Mouse (Mus musculus): ENCODE results near the gene Trmt1. TPM values are rescaled to one million over a fixed set of nuclear protein-coding genes. Genes with fewer than 3 reads are reported as not detected.

The Trmt1 gene
- total RNA-seq, 4 experiments from 2014 or later: 91.6 to 133 (median 103) TPM

DNA sequence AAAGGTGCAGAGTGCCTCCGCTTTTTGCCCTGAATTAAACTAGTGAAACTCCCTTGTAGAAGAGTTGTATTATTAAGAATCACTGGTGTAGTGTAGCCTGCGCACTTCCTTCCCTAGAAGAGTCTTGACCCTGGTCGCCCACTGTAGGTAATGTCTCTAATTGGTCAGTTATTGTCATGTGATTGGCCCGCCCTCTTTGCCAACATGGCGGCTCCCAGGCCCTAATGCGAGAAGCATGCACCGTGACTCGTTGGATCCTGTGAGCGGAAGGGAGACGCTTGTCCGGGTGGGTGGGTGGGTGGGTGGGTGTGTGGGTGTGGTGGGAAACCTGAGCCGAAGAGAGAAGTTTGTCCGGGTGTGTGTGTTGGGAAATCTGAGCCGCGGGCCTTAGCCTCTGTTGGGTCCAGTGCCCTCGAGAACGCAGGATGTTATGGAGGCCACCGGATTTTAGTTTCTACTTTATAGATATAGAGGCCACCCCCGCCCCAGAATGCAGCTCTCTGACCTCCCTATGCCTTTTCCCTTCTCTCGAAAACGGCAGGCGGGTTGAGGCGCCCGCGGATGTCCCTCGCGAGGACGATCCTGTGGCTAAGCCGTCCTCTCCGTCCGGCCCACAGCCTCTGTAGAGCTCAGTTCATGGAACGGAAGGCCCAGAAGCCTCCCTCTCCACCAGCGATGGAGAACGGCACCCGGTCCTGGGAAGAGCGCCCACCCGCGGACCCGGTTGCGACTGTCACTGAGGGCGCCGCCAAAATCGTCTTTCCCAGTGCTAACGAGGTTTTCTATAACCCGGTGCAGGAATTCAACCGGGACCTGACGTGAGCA lies 3.2 kb downstream of the Trmt1 start:
- DNase-seq (ENCODE audit: low spot score in 2 of 2): peak; percentile 87 to 92

DNA sequence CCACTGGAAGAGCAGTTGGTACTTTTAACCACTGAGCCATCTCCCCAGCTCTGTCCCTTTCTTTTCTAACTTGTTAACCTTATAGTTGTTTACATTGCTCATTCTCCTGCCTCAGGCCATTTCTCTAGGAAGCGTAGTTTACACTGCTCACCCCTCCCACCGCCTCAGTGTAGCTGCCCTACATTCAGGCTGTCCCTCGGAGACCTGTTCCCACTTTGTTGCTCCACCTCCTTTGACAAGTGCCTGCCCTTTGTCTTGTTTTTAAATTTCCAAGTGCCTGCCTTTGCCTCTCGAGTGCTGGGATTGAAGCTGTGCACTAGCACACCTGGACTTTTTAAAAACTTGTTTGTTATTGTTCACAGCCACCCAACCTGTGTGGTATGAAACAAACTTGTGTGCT lies 7.2 kb downstream of the Trmt1 start:
- DNase-seq (ENCODE audit: low spot score in 2 of 2): no peak

DNA sequence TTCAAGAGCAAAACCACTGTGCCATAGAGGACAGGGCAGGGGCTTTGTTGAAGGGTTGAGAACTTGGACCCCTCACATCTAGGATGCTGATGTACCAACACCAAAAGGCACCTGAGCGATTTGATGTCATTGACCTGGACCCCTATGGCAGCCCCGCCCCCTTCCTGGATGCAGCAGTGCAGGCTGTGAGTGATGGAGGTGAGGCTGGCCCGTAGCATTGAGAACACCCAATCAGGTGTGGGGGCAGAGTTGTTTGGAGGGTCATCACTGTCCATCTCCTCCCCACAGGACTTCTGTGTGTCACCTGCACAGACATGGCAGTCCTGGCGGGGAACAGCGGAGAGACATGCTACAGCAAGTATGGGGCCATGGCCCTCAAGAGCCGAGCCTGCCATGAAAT lies 9.0 kb downstream of the Trmt1 start:
- DNase-seq (ENCODE audit: low spot score in 2 of 2): no peak

DNA sequence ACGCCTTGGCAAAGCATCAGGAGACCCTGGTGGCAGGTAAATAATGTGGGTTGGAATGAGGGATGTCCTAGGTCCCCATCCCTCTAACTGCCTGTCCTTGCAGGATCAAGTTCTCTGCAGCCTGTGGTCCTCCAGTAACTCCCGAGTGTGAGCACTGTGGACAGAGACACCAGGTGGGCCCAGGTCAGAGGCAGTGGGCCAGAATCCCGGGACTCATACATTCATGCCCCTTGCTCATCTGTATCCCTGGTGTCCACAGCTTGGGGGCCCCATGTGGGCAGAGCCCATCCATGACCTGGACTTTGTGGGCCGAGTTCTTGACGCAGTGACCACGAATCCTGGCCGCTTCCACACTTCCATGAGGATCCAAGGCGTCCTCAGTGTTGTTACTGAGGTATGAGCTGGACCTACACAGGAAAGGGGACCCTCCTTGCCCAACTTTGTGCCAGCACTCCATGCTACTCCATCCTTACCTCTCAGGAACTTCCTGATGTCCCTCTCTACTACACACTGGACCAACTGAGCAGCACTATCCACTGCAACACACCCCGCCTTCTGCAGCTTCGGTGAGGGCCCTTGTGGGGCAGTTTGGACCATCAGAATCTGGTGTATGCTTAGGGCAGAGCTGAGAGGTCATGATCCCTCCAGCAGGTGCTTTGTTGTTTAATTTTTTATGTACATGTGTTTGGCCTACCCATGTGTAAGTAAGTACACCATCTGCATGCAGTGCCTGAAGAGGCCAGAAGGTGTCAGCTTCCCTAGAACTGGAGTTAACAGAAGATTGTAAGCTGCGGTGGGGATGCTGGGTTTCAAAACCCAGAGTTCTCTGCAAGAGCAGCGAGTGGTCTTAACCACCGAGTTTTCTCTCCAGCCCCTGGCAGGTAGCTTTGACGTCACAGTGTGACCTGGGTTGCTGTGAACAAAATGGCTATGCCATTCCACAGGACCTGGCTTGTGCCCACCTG lies 11.3 kb downstream of the Trmt1 start:
- DNase-seq (ENCODE audit: low spot score in 2 of 2): no peak

DNA sequence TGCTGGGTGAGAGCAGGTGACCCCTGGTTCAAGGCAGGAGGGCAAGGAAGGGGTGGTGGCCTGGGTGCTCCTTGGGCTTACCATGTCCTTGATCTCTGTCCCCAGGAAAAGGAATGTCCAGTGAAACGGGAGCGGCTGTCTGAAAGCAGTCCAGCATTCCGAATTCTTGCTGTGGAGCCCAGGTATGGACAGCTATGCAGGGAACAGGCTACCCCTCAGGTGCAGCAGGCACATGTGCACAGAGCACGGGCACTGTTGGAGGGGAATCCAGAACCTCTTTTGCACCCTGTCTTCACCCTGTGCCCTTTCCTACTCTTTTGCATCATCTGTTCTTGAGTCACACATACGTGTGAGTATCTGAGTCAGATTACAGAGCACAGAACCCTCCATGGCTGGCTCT lies 12.2 kb downstream of the Trmt1 start:
- no peak for DNase-seq (ENCODE audit: low spot score in 2 of 2)

DNA sequence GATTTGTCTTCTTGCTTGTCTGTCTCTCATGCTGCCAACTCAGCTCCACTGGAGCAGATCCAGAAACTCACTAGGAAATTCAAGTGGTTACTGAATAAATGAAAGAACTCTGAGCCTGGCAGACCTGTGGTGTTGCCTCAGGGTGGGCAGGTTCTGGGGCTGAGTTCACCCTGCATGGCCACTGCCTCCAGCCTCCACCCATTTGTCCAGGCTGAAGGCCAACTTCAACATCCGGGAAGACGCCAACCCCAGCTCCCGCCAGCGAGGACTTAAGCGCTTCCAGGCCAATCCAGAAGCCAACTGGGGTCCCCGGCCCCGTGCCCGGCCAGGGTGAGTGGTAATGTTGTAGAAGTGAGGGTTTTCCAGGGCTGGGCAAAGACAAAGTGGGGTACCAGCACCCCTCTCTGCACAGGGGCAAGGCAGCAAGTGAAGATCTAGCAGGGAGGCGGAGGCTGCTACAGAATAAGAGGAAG lies 12.9 kb downstream of the Trmt1 start:
- DNase-seq (ENCODE audit: low spot score in 2 of 2): no peak

DNA sequence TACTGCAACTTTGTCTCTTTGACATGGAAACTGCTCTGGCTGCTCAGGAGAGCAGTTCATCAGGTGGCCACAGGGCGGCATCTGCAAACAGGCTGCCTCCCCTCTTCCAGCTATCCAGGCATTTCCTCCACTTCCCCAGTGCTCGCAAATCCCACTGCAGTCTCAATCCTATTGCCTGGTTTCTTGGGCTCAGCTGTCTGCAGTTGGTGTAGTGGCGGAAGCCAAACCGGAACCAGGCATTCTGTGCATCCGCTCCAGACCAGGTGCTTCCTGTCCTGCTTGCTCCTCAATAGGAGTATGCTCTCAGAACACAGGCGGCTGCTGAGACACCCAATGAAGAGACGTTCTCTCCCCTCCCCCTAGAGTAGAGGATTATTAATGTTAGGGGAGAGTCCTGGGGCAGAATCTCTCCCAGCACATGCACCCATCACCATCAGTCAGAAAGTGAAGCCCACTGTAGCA lies 13.8 kb downstream of the Trmt1 start:
- peak in 1 of 2 experiments; percentile 72 for DNase-seq (ENCODE audit: low spot score in 2 of 2)

DNA sequence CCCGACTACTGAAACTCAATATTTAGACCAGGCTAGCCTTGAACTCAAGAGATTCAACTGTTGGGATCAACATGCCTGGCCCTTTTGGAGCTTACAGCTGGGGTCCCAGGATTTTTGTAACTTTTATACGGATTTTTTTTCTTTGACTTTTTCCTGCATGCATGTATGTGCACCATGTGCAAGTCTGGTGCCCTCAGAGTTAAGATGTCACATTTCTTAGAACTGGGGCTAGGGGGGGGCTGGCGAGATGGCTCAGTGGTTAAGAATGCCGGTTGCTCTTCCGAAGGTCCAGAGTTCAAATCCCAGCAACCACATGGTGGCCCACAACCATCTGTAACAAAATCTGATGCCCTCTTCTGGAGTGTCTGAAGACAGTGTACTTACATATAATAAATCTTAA lies 14.4 kb downstream of the Trmt1 start:
- DNase-seq (ENCODE audit: low spot score in 2 of 2): no peak

DNA sequence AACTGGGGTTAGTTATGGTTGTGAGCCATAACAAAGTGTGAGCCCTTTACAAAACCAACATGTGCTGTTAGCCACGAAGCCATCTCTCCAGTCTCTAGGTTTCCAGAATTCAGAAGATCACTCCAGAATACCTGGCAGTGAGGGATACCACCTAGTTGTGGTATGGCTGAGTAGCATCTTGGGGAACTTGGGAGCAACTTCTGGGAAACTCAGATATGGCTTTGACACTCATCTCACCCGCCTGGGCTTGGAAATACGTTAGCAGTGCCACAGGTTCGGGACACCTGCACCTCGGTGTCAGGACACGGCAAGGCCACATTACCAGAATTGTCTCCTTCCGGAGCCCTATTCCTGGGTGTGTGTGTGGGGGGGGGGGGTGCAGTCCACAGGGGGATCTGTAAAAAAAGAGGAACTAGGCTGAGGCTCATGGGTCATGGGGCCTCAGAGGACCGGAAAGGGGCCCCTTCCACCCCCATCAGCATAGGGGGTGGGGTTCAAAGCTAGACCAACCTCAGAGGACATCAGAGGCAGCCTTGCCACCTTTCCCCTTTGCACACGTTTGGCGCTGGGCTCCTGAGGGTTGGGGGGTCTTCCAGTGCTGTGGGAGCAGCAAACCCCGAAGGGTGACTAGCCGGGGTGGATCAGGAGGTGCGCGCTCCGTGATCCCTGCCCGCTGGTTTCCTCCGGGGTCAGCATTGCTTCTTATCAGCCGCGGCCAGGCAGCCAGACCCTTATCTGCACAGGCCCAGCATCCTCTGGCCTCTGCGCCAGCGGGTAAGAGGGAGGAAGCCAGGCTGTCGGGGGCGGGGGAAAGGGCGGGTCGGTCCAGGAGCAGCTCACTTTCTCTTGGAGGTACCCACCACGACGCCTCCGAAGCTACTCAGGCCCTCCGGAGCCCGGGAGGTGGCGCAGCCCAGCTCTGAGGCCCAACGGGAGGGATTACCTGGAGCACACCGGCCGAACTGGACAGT lies 15.1 kb downstream of the Trmt1 start, which contains the start of gene Lyl1:
Gene Lyl1 (plus strand): TSS at position 517 of the 971 bp plus-strand sequence.
- DNase-seq (ENCODE audit: low spot score in 2 of 2): no peak

DNA sequence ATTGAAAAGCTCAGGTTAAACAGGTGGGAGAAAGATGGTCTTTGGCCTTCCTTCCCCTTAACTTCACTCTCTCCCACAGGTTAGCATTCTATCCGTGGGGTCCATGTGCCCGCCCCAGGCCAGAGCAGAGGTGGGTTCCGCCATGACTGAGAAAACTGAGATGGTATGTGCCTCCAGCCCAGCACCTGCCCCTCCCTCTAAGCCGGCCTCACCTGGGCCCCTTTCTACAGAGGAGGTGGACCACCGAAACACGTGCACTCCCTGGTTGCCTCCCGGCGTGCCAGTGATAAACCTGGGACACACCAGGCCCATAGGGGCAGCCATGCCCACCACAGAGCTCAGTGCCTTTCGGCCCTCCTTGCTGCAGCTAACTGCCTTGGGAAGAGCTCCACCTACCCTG lies 16.5 kb downstream of the Trmt1 start:
- no peak for DNase-seq (ENCODE audit: low spot score in 2 of 2)

DNA sequence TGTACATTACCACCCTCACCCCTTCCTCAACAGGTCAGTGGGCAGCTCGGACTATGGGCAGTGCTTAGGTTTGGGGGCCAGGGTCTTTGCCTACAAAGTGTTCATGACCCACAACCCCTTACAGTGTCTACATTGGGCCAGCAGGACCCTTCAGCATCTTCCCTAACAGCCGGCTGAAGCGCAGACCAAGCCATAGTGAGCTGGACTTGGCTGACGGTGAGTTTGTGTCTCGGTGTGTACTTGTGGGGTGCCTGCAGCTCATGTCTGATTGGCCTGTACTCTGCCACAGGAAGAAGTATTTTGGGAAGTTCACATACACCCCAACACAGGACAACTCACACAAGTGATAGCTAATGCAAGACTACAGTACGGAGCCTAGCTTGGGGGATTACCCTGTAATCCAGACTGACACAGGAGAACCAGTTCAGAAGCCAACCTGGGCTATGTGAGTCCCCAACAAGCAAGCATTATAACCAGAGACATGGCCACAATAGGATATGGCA lies 16.9 kb downstream of the Trmt1 start:
- peak in 1 of 2 experiments; percentile 9 for DNase-seq (ENCODE audit: low spot score in 2 of 2)

DNA sequence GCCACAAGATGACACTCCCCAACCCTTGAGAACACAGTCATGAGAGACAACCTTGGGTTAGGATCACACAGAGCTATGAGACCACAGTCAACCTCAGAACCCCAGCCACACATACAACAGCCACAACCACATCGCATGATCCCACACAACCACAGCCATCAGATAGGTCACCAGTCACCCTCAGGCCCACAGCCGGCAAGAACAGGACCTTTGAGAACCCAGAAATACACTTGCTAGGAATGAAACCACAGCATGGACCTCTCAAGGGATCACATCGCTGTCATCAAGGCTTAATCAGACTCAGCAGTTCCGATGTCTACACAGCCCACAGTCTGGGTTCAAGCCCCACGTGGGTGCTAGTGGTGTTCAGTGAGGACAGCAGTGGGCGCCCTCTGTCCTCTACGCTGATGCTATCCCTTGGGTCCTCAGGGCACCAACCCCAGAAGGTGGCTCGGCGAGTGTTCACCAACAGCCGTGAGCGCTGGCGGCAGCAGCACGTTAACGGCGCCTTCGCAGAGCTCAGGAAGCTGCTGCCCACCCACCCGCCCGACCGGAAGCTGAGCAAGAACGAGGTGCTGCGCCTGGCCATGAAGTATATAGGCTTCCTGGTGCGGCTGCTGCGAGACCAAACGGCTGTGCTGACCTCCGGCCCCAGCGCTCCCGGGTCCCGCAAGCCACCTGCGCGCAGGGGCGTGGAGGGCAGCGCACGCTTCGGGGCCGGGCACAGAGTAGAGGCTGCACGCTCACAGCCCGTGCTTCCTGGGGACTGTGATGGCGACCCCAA lies 17.6 kb downstream of the Trmt1 start:
- no peak for DNase-seq (ENCODE audit: low spot score in 2 of 2)

DNA sequence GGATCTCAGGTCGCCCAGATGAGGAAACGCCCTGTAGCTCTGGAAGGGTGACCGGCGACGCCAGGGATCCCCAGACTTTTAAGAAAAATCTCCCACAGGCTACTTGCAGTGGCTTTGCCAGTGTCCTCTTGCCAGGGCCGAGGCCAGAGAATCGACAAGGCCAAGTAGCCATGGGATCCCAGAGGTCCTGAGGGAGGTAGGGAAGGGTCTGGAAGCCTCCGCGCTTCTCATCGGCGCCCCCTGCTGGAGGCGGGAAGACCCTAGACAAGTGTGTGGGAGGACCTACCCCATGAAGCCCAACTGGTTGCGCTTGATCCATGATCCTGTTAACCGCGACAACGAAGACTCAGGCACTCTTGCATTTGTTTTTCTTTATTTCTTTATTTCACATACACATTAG lies 18.2 kb downstream of the Trmt1 start:
- DNase-seq (ENCODE audit: low spot score in 2 of 2): peak in 1 of 2 experiments; percentile 75

DNA sequence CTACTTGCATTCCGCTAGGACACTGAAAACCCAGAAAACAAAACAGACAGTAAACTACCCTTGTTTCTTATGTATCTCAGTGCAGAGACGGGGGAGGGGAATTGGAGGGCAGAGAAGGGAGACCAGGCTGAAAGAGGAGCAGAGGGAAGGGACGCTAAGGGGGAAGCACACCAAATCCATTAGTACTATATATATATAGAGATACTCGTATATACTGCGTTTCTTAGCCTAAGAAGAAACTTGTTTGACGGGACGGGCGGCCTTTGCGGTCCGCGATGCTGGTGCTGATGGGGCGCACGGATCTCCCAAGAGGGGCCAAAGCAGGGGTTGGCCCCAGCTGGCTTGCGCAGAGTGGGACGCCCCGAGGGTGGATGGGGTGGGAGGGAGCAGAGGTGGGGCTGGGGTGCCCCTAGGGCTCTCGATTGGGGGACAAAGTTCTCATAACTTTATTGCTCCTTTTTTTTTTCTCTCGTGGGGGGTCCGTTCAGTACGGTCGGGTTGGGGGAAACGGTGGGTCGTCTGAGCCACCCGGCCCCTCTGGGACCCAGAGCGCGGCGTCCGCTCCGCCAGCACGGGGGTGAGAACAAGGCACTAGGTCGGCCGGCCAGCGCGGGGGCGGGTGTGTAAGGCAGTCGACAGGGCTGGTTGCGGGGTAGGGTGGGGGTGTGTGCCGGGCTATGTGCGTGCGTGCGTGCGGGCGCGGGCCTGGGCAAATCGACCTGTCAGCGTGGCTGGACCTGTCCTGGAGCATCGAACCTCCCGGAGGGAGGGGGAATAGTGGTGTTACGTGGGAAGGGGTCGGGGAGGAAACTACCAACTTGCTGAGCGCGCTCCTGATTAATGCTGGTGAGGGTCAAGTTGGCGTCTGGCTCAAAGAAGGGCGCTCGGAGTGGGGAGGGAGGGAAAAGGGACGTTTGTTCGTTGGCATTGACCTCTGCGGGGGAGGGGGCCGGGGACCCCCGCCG lies 19.0 kb downstream of the Trmt1 start:
- DNase-seq (ENCODE audit: low spot score in 2 of 2): no peak

DNA sequence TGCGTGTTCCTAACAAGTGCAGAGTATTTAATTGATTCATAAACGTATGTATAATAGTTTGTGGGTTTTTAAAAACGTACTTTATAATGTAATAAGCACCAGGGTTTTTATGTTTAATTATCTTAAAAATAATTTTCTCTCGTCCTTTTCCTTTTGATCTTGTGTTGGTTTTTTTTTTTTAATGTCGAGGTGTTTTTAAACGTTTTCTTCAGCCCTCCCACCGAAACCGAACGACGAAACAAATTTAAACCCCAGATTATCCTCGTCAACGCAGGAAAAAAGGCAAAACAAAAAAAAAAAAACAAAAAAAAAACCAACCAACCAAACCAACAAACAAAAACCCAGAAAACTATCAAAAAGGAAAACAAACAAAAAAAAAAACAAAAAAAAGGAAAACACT lies 19.9 kb downstream of the Trmt1 start:
- no peak for DNase-seq (ENCODE audit: low spot score in 2 of 2)

DNA sequence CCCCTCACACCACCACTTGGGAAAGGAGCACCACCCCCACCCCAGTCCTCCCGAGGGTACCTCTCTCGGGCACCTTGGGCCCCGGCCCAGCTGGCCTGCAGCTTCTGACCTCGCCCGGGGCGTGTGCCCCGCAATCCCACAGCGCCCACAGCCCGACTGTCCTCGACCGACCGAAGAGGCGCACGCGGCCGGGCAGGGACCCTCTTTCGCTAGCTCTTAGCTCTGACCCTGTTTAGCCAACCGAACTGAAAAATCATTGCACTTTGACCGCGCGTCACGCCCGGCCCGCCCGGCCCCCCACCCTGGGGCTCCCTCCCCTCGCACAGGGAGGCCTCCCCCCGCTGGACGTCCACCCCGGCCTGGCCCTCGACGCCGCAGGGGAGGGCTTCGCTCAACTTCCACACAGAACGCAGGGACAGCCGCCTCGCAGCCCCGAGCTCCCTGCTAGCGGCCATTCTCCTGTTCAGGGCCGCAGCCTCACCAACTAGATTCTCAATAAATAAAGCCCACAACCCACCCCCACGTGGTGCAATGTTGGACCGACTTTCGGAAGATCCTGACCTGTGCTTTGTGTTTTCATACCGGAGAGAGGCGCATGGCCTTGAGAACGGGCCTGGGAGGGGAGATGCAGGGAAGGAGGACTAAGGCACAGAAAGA lies 20.6 kb downstream of the Trmt1 start:
- DNase-seq (ENCODE audit: low spot score in 2 of 2): no peak

DNA sequence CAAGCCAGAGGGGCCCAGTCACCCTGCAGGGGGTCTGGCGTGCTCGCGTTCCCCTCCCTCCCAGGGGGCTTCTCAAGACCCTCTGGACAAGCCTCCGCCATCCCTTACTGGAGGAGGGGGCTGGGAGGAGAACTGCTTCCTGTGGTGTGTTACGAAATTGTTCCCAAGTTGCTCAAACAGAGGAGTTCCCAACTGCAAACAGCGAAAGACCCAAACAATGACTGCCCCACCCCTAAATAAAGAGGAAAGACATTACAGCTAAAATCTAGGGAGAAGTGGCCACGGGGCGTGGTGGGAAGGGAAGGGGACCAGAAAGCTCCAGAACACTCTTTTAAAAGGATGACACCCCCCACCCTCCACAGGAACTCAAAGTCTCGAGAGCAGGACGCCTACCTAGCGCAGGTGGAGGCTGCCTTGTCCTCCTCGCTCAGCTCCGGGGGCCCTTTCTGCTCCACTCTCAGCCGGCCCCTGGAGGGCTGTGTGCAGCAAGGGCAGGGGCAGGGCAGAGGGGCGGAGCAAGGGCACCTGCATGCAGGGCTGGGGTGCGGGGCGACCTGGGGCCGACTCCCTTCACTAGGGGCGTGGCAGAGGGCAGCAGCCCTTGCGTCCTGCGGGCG lies 21.3 kb downstream of the Trmt1 start:
- no peak for DNase-seq (ENCODE audit: low spot score in 2 of 2)

Measured in layer of hippocampus, adult 8-10 months (tissue).